Mouse (Mus musculus) ZHBTc4 (cell line): ENCODE results near the gene Olfml3.

ENCODE experiments used
- DNase-seq: peaks from one replicate; pipeline ENCODE4 v3.0.0-alpha.2; 2011; ENCODE audit warnings: low read depth, low spot score

Olfml3 gene

GRCm38 (mm10) chr3:103740342-103740741 is 2.5 kb upstream of the Olfml3 start:
- no peak for DNase-seq

- no peak for DNase-seq
Measured at GRCm38 (mm10) chr3:103739329-103739728, 1.5 kb upstream of the Olfml3 start, which contains the start of gene Gm10964. Gm10964 (plus strand) TSS chr3:103739366.

DNA sequence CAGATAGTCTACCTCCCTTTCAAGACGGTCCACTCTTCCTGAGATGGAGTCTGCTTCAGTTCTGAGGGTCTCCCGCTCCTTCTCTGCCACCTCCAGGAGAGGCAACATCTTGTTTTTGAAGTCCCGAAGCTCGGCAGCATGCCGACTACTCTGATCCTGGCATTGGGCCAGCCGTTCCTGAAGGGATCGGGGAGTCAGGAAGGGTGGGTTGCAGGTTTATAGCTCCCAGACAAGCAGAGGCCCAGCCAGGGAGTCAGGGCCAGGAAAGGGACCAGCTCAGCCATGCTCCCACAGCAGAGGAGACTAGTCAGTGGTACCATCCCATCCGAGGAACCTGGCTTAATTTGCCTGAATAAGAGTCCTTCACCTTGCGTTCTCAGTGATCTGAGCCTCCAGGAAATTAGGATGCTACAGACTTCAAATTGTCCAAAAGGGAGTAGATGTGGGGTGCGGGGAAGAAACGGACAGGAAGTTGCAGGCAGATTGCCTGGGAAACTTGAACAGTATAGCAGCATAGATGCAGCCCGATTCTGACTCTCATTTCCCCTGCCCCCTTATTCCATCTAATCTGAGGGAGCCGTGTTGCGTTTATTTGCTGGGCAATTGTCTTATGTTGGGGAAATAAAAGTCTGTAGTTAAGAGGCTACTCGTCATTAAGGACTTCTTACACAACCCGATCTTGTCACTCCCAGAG is 593 bp downstream of the Olfml3 start:
- DNase-seq, result no peak

DNA sequence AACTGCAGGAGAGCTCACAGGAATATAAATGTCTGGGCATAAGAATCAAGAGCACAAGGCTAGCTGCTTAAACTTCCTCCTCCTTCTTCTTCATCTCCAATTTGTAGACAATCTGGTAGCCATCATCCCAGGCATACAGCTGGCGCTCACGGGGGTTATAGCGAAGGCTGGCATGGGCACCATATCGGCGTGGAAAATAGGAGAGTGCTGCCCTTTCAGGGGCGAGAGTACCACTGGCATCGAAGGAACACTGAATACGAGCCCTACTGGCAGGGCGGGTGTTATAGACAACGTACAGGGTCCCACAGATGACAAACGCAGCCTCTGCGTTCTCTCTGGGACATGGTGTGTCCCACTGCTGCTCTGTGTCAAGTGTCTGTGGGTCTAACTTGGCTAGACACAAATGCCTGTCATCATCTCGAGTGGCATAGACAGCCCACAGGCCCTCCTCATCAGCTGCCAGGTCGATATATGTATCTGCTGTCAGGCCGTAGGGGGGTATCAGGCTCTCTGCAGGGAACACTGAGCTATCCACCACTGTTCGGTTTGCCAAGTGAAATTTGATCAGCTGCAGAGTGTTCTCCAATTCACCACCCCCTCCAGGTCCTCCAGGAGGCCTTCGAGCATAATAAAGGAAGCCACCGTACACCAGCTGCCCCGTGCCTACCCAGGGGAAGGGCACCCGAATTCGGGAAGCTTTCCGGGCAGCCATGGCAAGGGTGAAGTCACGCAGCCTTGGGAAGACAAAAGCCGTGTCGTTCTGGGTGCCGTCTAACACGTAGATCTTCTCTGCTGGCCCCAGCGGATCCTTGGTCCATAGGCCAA is 1.8 kb downstream of the Olfml3 start:
- DNase-seq, result no peak

GRCm38 (mm10) chr3:103734696-103735519 is 2.9 kb downstream of the Olfml3 start:
- no peak for DNase-seq

GRCm38 (mm10) chr3:103733799-103734695 is 3.8 kb downstream of the Olfml3 start:
- peak; percentile 41 for DNase-seq

DNA sequence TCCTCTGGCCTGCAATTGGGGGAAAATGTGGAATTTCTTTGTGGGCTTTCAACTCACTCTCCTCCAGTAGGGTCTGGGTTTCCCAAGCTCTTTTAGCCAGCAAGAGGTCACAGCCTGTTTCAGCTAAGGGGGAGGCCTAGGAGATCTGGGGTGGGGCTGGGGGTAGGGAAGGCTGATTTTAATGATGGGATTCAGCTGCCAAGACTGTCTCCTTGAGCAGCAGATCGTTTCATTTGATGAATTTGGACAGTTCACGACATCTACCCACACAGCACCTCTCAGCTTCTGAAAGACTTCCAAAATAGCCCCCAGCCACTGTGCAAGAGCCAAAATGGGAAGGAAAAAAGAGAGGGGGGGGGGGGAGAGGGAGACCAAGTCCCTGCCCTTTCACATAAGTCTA is 4.6 kb downstream of the Olfml3 start:
- DNase-seq, result no peak

DNA sequence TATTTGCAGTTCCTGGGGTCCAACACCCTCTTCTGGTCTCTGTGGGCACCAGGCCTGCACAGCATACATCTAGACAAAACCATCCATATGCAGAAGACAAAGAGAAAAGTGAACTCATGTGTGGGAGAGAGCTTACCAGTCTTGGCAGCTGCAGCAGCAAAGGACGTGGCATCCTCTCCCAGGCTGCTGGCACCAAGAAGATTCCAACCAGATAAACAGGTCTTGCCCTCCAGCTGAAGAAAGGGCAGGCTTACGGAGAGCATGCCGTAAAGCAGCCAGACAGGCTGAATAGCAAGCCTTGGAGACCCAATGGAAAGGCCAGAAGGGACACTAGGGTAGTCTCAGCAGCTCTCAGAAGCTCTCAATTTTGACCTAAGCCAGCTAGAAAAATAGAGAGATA is 5.7 kb downstream of the Olfml3 start:
- DNase-seq, result no peak

DNA sequence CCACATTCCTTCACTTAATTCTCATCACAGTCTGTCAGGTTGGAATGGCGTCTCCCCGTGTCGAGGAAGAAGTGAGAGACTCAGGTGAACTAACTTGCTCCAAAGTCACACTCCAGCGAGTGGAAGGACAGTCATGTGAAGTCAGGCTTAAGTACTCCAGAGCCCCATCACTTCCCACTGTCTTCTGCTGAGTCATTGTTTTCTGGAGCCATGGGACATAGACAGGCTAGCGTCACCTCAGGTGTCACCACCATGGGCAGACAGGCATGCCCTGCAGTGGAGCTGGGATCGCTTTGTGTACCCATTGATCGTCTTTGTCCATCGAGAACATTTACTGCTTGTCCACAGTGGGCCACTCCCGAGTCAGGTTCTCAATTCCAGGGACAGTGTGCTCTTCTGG is 8.0 kb downstream of the Olfml3 start:
- no peak for DNase-seq

DNA sequence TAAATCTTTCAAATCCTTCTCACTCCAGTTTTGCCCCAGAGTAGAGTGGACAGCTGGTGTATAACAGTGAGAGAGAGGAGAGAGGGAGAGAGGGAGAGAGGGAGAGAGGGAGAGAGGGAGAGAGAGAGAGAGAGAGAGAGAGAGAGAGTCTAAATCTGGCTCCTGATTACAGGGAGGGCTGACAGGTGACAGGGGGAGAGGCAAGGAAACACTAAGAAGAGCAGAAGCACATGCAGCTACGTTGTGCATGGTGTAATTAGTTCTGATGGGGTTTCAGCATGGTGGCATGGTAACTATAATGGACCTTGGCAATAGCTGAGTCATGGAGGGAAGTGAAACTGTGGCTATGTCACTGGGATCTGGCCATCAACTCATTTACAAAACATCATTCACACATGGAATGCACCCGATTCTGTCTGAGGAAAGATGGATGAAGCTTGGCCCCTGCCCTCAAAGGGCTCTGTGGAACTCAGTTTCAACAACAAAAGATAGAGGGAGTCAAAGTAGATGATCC is 9.9 kb downstream of the Olfml3 start:
- no peak for DNase-seq

GRCm38 (mm10) chr3:103726642-103727041 is 11.2 kb downstream of the Olfml3 start:
- DNase-seq, result no peak

- DNase-seq, result no peak
Measured at GRCm38 (mm10) chr3:103724137-103724536, 13.7 kb downstream of the Olfml3 start.

GRCm38 (mm10) chr3:103718728-103719127 is 19.1 kb downstream of the Olfml3 start:
- DNase-seq, result no peak

DNA sequence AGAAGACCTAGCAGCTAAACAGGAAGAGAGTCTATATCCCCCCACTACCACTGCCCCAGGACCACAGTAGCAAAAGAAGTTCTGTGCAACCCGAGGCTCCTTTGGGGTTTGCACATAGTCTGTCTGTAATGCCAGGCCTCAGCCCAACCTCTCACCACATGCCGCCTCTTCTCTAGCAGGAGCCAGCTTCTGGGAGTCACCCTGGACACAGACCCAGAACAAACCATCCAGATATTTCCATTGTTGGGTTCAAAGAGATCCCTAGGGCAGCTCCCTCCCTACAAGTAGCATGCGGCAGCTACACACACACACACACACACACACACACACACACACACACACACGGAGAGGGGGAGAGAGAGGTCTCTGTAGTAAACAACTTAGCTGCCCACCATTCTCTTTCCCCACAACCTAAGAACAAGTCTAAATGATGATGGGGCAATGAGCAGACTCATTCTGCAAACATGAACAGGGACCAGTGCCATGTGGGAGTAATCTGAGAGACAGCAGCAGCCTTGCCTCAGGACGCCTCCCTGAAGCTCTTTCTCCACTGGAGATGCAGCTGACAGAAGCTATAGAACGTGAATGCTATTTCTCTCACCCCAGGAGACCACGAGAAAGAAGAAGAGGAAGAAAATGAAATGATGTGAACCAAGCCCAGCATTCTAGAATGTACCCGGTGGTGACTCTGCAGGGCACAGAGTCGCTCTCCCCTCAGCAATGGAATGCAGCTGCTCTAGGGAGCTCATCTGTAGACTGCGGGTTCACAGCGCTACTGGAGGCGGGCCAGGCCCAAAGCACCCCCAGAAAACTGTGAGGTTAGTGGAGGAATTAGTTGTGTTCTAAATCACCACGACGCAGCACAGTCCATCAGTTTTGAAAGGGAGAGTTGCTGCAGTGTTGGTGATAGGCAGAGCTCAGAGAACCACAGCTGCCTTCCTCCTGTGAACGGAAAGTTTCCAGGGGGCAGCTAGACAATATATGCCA is 20.7 kb downstream of the Olfml3 start:
- no peak for DNase-seq

- peak; percentile 52 for DNase-seq
Measured at GRCm38 (mm10) chr3:103715762-103716693, 21.8 kb downstream of the Olfml3 start.

DNA sequence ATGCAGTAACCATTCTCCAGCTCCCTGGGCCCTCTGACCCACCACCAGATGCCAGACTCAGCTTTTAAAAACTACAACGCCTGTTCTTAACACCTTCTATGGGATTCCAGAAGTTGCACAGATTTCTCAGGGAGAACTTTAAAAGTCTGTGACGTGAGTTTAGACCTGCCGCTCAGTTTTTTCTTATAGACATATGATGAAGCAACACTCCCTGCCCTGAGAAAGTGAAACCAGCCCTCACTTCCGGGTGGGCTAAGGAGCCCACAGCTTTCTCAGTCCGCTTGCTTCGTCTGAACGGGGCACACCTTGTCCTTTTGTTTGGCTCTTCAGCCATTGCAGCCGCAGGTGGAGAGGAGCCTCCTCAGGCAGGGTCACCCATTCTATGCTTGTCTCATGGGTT is 22.9 kb downstream of the Olfml3 start:
- no peak for DNase-seq

GRCm38 (mm10) chr3:103714236-103714875 is 23.4 kb downstream of the Olfml3 start:
- DNase-seq, result peak; percentile 72

- DNase-seq, result no peak
Measured at GRCm38 (mm10) chr3:103712196-103712595, 25.6 kb downstream of the Olfml3 start.
